Mouse (Mus musculus) MEL (cell line): ENCODE measurements around the gene Rbpj.

Source experiments
- BHLHE40 ChIP-seq: IDR thresholded peaks from 2 replicates; pipeline ENCODE4 v1.6.1; 2012; ENCODE audit warnings: low read depth, mild to moderate bottlenecking, inconsistent platforms, low read length, improper control_type of control experiment, borderline replicate concordance
- CTCF ChIP-seq, 3 experiments: IDR thresholded peaks in 2 of 3; conservative IDR thresholded peaks in 1 of 3; 2 replicates each; pipeline ENCODE4 v1.5.1; 2011 to 2012; ENCODE audit warnings: low read length in 3 of 3, low read depth in 2 of 3, mild to moderate bottlenecking in 2 of 3, improper control_type of control experiment in 1 of 3, inconsistent platforms in 1 of 3, mixed read lengths in 1 of 3, moderate library complexity in 1 of 3; ENCODE audit not compliant: control insufficient read depth in 1 of 3, insufficient read depth in 1 of 3, poor library complexity in 1 of 3, severe bottlenecking in 1 of 3
- E2F4 ChIP-seq: IDR thresholded peaks from 2 replicates; pipeline ENCODE4 v1.6.1; 2011; ENCODE audit warnings: low read depth, low read length, improper control_type of control experiment, borderline replicate concordance
- ETS1 ChIP-seq: IDR thresholded peaks from 2 replicates; pipeline ENCODE4 v1.6.1; 2012; ENCODE audit warnings: low read depth, mild to moderate bottlenecking, inconsistent platforms, low read length, improper control_type of control experiment, moderate library complexity
- MAFK ChIP-seq: IDR thresholded peaks from 2 replicates; pipeline ENCODE4 v1.6.1; 2011; ENCODE audit warnings: low read depth, mild to moderate bottlenecking, low read length, improper control_type of control experiment, borderline replicate concordance
- MAX ChIP-seq: IDR thresholded peaks from 2 replicates; pipeline ENCODE4 v1.6.1; 2011; ENCODE audit warnings: low read length, improper control_type of control experiment
- MEF2A ChIP-seq: IDR thresholded peaks from 2 replicates; pipeline ENCODE4 v1.6.1; 2014; ENCODE audit warnings: low read depth, mild to moderate bottlenecking, inconsistent platforms, low read length, improper control_type of control experiment; ENCODE audit not compliant: poor library complexity, insufficient replicate concordance, severe bottlenecking; ENCODE audit errors: extremely low read depth
- POLR2A ChIP-seq, 2 experiments: IDR thresholded peaks; 2 replicates each; pipeline ENCODE4 v1.6.1; 2011 to 2012; ENCODE audit warnings: low read length in 2 of 2, mild to moderate bottlenecking in 2 of 2, control low read depth in 1 of 2, improper control_type of control experiment in 1 of 2, low read depth in 1 of 2, moderate library complexity in 1 of 2; ENCODE audit not compliant: control insufficient read depth in 1 of 2, insufficient read depth in 1 of 2, poor library complexity in 1 of 2
- RAD21 ChIP-seq: IDR thresholded peaks from 2 replicates; pipeline ENCODE4 v1.6.1; 2011; ENCODE audit warnings: mild to moderate bottlenecking, low read depth, low read length, improper control_type of control experiment
- RCOR1 ChIP-seq: IDR thresholded peaks from 2 replicates; pipeline ENCODE4 v1.6.1; 2012; ENCODE audit warnings: low read depth, mild to moderate bottlenecking, inconsistent platforms, low read length, improper control_type of control experiment
- TBP ChIP-seq: IDR thresholded peaks from 2 replicates; pipeline ENCODE4 v1.8.0; 2011; ENCODE audit warnings: low read depth, low read length, improper control_type of control experiment
- USF1 ChIP-seq: IDR thresholded peaks from 2 replicates; pipeline ENCODE4 v1.6.1; 2014; ENCODE audit warnings: low read depth, mild to moderate bottlenecking, inconsistent platforms, low read length, improper control_type of control experiment, moderate library complexity
- ZKSCAN1 ChIP-seq: IDR thresholded peaks from 2 replicates; pipeline ENCODE4 v1.6.1; 2012; ENCODE audit warnings: low read depth, mild to moderate bottlenecking, inconsistent platforms, low read length, improper control_type of control experiment, moderate library complexity

GRCm38 (mm10) chr5:53683916-53684315 lies 218.0 kb downstream of the Rbpj start:
- no peak for TF ChIP-seq TBP
- no peak for TF ChIP-seq POLR2A (IDR thresholded peaks at IDR 0.05; ENCODE audit: control insufficient read depth in 1 of 2, insufficient read depth in 1 of 2, low read depth in 1 of 2, low read length in 2 of 2, poor library complexity in 1 of 2)
- no peak for TF ChIP-seq MEF2A
- TF ChIP-seq E2F4, result no peak
- no peak for TF ChIP-seq BHLHE40
- TF ChIP-seq ETS1, result no peak
- TF ChIP-seq CTCF (IDR thresholded peaks at IDR 0.05 in 2 of 3, conservative IDR thresholded peaks at IDR 0.05 in 1 of 3; ENCODE audit: control insufficient read depth in 1 of 3, insufficient read depth in 1 of 3, low read depth in 2 of 3, low read length in 3 of 3, poor library complexity in 1 of 3, severe bottlenecking in 1 of 3), result no peak
- no peak for TF ChIP-seq MAX
- TF ChIP-seq RCOR1, result no peak
- no peak for TF ChIP-seq MAFK
- TF ChIP-seq ZKSCAN1, result no peak
- TF ChIP-seq USF1, result no peak
- no peak for TF ChIP-seq RAD21
